Mouse (Mus musculus): ENCODE measurements around the gene Sh3bp4.

GRCm38 (mm10) chr1:89164685-89165084 lies 94.5 kb downstream of the Sh3bp4 start:
- TF ChIP-seq CTCF (IDR thresholded peaks at IDR 0.05; ENCODE audit: low read depth, low read length) (no peak), POLR2A (IDR thresholded peaks at IDR 0.05; ENCODE audit: borderline replicate concordance, low read depth, low read length) (no peak)

All from bone marrow macrophage, adult 2 months (primary cell).